Mouse (Mus musculus) G1E (cell line): ENCODE measurements around the gene Top2a.

Experiments
- CTCF ChIP-seq: IDR thresholded peaks from 2 replicates; pipeline ENCODE4 v1.5.1; 2012; ENCODE audit warnings: low read depth, low read length, inconsistent platforms, mixed read lengths
- POLR2AphosphoS5 ChIP-seq: IDR thresholded peaks from 2 replicates; pipeline ENCODE4 v1.6.1; 2012; ENCODE audit warnings: low read depth, low read length, inconsistent platforms; ENCODE audit not compliant: insufficient replicate concordance
- TAL1 ChIP-seq: conservative IDR thresholded peaks from 2 replicates; pipeline ENCODE4 v1.6.1; 2012; ENCODE audit warnings: low read depth, low read length, inconsistent platforms, mixed read lengths

DNA sequence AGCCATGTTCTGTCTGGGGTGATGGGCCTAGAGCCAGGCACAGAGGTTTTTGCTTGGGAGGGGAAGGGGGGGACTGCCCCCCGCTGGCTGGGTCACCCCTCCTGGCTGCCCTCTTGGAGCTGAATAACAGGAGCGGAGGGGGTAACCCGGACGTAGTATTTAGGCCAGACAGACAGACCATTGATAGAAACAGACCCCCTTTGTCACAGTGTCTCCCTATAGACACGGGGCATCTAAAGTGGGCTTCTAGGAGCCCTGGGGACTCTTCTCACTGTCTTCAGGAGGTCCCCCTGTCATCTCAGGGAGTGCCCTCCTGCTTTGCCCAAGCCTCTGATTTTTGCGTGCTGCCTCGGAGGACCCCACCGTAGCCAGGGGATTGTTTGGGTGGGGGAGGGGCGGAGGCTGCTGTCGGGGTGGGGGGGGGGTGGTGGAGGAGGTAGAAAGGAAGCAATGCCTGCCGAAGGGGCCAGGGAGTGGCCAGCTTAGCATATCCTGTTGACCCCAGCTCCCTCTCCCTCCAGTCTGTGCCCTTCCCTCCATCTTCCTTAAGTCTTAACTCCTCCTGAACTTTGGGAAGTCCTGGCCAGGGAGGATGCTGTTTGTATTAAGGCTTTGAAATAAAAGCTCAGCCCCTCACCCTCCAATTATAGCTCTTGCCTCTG lies 58.4 kb downstream of the Top2a start:
- no peak for TF ChIP-seq TAL1
- no peak for TF ChIP-seq CTCF
- TF ChIP-seq POLR2AphosphoS5 = no peak
